Mouse (Mus musculus) forelimb bud, embryonic 11.5 days (tissue): Measurements from ENCODE around the gene Kdm4d.
"Not testable (repeated sequence)": the region's sequence is repeated elsewhere in the genome, so short reads cannot be mapped to it uniquely, and the experiment has no call there.

Experiments
- DNase-seq: peaks from one replicate; pipeline ENCODE4 v3.0.0-alpha.2; 2012; ENCODE audit warnings: low read depth, low spot score

Kdm4d gene

GRCm38 (mm10) chr9:14451120-14451519 is 49.2 kb downstream of the Kdm4d start:
- DNase-seq: not testable (repeated sequence)

GRCm38 (mm10) chr9:14447086-14447485 is 53.2 kb downstream of the Kdm4d start:
- DNase-seq: not testable (repeated sequence)

- no peak for DNase-seq
Measured at GRCm38 (mm10) chr9:14440347-14440746, 59.9 kb downstream of the Kdm4d start.

- DNase-seq: peak; percentile 8
Measured at GRCm38 (mm10) chr9:14433252-14433939, 66.9 kb downstream of the Kdm4d start.
